Mouse (Mus musculus): ENCODE measurements around the gene Tmem240.
A peak's percentile ranks its signal among the peaks of the same experiment; 100 is the strongest.
"Not testable (repeated sequence)": the region's sequence is repeated elsewhere in the genome, so short reads cannot be mapped to it uniquely, and the experiment has no call there.

Tmem240 gene

GRCm38 (mm10) chr4:155770626-155771025 is 36.0 kb downstream of the Tmem240 start:
- no peak for DNase-seq (ENCODE audit: low spot score)

DNA sequence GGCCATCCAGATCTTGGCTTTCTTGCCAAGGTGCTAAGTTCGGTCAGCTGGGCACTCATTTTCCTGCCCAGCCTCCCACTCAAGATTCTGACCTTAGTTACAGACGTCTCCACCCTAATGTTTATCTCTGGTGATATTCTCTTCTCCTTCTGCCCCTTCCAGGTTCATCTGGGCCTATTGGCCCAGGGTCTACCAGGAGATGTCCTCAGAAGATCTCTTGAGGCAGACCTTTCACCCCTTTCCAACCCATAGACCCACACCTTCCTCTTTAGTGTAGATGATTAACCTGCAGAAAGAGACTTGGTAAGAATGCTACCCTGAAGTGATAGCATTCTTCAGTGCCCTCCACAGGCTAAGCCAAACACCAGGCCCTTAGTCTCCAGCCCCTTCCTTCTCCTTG is 37.1 kb downstream of the Tmem240 start:
- DNase-seq (ENCODE audit: low spot score) = no peak

DNA sequence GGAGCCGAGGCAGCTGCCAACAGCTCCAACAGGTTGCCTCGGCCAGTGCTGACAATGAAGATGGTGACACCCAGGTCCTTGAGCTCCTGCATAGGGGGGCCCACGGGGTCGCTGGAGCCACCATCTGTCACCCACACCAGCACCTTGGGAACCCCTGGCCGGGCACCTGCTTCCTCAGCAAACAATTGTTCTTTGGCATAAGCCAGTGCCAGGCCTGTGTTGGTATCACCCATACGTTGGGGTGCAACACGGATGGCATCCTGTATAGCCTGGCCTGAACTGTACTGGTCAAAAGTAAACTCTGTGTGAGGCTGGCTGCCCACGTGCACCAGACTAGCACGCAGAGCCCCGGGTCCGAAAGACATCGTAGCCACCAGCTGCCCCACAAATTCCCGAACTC is 38.2 kb downstream of the Tmem240 start:
- no peak for DNase-seq (ENCODE audit: low spot score)

GRCm38 (mm10) chr4:155773335-155774078 is 38.9 kb downstream of the Tmem240 start:
- no peak for DNase-seq (ENCODE audit: low spot score)

DNA sequence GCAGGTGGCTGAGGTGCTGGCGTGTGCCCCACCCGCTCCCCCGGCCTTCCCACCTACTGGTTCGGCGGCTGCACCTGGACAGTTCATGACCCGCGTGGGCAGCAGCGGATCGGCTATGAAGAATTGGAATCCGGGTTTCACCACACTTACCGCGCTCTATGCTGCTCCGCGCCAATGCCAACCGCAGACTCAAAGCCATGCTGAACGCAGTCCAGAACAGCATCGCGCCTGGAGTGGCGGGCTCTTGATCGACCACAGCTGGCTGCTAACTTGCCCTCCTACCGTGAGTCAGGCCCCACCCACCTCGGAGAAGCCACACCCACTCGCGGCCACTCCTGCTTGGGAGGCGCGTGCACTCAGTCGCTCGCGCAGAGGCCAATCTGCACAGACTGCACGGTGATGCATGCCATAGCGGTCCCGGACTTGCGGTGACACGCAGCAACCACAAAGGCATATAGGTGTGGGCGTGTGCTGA is 39.7 kb downstream of the Tmem240 start, which contains the start of gene Vwa1:
Vwa1 (minus strand) TSS at position 419 of the 475 bp plus-strand sequence.
- DNase-seq (ENCODE audit: low spot score) = peak; percentile 87

DNA sequence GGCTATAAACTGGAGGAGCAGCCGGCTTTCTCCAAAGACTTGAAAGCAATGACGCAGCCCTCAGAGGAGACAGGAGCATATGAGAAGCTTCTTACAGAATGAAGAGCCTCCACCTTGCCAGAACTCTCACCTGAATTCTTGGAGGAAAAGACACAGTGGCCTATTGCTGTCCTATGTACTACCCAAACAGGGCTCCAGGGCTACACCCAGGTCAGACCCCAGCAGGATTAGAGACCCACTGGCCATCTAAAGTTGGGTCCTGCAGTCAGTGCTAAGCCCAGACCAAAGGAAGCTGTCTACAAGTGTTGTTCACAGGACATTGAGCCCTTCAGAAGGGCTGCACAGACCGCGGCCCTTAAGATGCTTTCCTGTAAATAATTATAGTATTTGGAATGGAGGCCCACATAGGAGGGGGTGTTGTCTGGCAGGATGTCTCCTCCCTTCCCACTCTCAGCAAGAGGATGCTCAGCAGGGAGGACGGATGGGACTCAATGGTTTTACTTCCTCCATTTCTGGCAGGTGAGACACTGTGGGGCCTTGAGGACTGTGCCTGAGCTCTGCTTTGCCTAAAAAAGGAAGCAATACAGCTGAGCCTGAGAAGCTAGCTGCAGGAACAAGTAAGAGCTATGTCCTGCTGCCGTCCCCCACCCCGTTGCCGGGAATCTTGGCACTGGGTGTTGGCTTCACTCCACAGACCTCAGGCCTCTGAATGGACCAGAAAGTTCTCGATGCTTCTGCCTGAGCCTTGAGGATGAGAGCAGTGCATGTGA is 40.6 kb downstream of the Tmem240 start:
- no peak for DNase-seq (ENCODE audit: low spot score)

GRCm38 (mm10) chr4:155775855-155776254 is 41.3 kb downstream of the Tmem240 start:
- no peak for DNase-seq (ENCODE audit: low spot score)

DNA sequence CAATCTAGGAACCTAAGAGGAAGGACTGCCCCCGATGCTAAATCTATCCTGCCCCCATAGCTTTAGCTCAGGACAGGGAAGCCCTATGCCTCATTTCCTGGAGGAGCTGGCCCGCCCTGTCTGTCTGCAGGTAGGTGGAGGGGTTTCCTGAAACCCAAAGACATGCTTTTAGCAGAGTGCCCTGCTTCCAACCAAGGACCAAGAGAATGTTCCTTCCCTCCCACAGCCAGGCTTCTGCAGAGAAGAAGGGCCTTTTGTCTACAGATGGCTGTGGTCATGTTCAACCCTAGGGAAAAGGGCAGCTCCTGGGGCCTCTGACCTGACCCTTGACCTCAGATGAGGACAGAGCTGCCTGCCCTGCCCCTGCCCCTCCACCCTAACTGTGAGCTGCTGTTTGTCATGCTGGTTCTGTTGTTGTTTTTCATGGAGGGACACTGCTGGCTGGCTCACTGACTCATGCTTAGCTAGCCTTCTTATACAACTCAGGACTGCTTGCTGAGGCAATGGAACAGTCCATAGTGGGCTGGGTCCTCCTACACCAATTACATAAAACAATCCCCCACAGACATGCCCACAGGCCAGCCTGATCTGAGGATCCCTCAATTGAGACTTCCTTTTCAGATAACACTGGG is 42.2 kb downstream of the Tmem240 start:
- no peak for DNase-seq (ENCODE audit: low spot score)

- DNase-seq (ENCODE audit: low spot score) = peak; percentile 72
Measured at GRCm38 (mm10) chr4:155777816-155778215, 43.2 kb downstream of the Tmem240 start.

- DNase-seq (ENCODE audit: low spot score) = no peak
Measured at GRCm38 (mm10) chr4:155779498-155779897, 44.9 kb downstream of the Tmem240 start.

DNA sequence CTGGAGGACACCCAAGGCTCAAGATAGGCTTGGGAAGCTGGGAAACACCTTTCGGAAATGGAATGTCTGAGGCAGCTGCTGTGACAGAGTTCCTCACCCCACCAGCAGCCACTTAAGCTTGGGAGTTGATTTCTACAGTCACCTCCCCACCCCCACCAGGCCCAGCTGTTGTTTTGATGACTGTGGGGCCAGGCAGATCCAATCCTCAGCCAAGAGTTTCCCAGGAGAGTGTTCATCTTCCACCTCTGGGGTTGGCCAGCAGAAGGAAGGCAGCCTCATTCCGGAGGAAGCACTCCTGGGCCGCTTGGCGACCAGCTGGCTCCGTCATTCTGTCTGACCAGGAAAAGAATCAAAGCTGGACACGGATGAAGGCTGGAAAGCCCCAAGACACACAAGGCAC is 46.3 kb downstream of the Tmem240 start:
- peak; percentile 58 for DNase-seq (ENCODE audit: low spot score)

GRCm38 (mm10) chr4:155783486-155784080 is 49.0 kb downstream of the Tmem240 start:
- DNase-seq (ENCODE audit: low spot score) = no peak

DNA sequence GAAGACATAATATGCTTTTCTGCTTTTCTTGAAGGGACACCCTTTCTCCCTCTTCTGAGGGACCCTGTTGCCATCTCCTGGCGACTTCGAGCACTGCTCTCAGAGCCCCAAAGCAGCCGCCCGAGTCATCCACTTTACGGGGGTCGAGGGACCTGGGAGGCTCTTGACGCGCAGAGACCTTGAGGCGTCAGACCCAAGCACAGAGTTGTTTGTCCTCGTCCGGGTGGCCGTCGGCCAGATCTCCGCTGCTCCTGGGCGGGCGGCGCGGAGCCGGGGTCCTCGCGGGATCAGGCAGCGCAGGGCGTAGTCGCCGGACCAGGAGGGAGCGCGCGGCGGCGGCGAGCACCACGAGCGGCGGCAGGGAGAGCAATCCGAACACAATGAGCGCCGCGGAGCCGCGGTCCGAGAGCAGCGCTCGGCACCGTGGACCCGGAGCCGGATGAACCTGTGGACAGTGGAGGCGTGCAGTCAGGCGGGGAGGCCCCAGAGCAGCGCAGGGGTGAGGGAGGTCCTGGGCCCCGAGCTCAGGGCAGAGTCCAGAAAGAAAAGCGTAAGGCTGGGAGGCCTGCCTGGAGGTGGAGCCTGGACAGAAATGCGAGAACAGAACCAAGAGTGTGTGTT is 49.6 kb downstream of the Tmem240 start:
- DNase-seq (ENCODE audit: low spot score) = peak; percentile 84

GRCm38 (mm10) chr4:155785246-155785645 is 50.6 kb downstream of the Tmem240 start:
- no peak for DNase-seq (ENCODE audit: low spot score)

- no peak for DNase-seq (ENCODE audit: low spot score)
Measured at GRCm38 (mm10) chr4:155785819-155786218, 51.2 kb downstream of the Tmem240 start, which contains the start of gene Tmem88b. TSS of gene Tmem88b (minus strand) at chr4:155785874.

- no peak for DNase-seq (ENCODE audit: low spot score)
Measured at GRCm38 (mm10) chr4:155788300-155788699, 53.7 kb downstream of the Tmem240 start.

DNA sequence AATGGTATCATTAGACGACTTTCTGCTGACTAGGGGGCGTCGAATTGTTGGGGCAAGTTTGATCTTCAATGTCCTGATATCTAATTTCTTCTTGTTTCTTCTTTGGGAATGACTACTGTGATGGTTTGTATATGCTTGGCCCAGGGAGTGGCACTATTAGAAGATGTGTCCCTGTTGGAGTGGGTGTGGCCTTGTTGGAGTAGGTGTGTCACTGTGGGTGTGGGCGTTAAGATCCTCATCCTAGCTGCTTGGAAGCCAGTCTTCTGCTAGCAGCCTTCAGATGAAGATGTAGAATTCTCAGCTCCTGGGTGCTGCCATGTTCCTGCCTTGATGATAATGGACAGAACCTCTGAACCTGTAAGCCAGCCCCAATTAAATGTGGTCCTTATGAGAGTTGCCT is 54.2 kb downstream of the Tmem240 start:
- DNase-seq (ENCODE audit: low spot score) = not testable (repeated sequence)

- no peak for DNase-seq (ENCODE audit: low spot score)
Measured at GRCm38 (mm10) chr4:155790021-155790489, 55.5 kb downstream of the Tmem240 start, which contains the start of gene Ankrd65. TSS of gene Ankrd65 (plus strand) at chr4:155790439.

Measured in ovary, postnatal 36 days (tissue).